Mouse (Mus musculus): ENCODE results near the gene Slc20a1.

- TF ChIP-seq POLR2A (IDR thresholded peaks at IDR 0.05; ENCODE audit: borderline replicate concordance, extremely low read depth, insufficient read depth, insufficient read length, poor library complexity, severe bottlenecking) (no peak), CTCF (IDR thresholded peaks at IDR 0.05; ENCODE audit: borderline replicate concordance, extremely low read depth, insufficient read depth, insufficient read length) (no peak)
These were observed 47.9 kb downstream of the Slc20a1 start for GRCm38 (mm10) chr2:129246436-129246835.

All from brain, embryonic 14.5 days (tissue).